Mouse (Mus musculus): ENCODE measurements around the gene Hrasls.

GRCm38 (mm10) chr16:29209605-29210411 is at the start of gene Hrasls:
- TF ChIP-seq CTCF (IDR thresholded peaks at IDR 0.05; ENCODE audit: borderline replicate concordance, insufficient read depth, low read length) (no peak), POLR2A (IDR thresholded peaks at IDR 0.05; ENCODE audit: low read depth, low read length) (no peak)

Data from embryonic fibroblast, embryonic 13.5 days (primary cell).